Mouse (Mus musculus) ES-E14 (cell line): ENCODE measurements around the gene Acin1. TPM values are rescaled to one million over a fixed set of nuclear protein-coding genes. Genes with fewer than 3 reads are reported as not detected.

Source experiments
- DNase-seq: peaks from one replicate; pipeline ENCODE4 v3.0.0-alpha.2; 2013; ENCODE audit warnings: low read depth, low spot score
- H3K27ac ChIP-seq: 2 replicates; pipeline ENCODE4 v1.5.1; 2012; ENCODE audit warnings: low read depth, mild to moderate bottlenecking, low read length, moderate library complexity, mixed read lengths; ENCODE audit not compliant: poor library complexity, insufficient read depth, severe bottlenecking
- H3K36me3 ChIP-seq: 2 replicates; pipeline ENCODE4 v1.6.1; 2012; ENCODE audit warnings: mild to moderate bottlenecking, low read length, moderate library complexity, mixed read lengths; ENCODE audit not compliant: control insufficient read depth, poor library complexity, insufficient read depth, severe bottlenecking
- H3K4me1 ChIP-seq, 2 experiments: fragments of 150-350 bp in 1 of 2; sonication (generic) in 1 of 2; 2 replicates each; pipeline ENCODE4 v1.6.1; 2012; ENCODE audit warnings: low read length in 2 of 2, mild to moderate bottlenecking in 1 of 2, mixed read lengths in 1 of 2; ENCODE audit not compliant: control insufficient read depth in 2 of 2, insufficient read depth in 2 of 2, poor library complexity in 1 of 2
- H3K4me3 ChIP-seq, 2 experiments: fragments of 150-350 bp in 1 of 2; sonication (generic) in 1 of 2; 2 replicates each; pipeline ENCODE4 v1.5.1; 2012; ENCODE audit warnings: low read length in 2 of 2, low read depth in 1 of 2, mild to moderate bottlenecking in 1 of 2, mixed read lengths in 1 of 2; ENCODE audit not compliant: insufficient read depth in 1 of 2, poor library complexity in 1 of 2, severe bottlenecking in 1 of 2
- H3K9ac ChIP-seq: 2 replicates; pipeline ENCODE4 v1.6.1; 2012; ENCODE audit warnings: low read depth, mild to moderate bottlenecking, low read length, mixed read lengths; ENCODE audit not compliant: poor library complexity, insufficient read depth, severe bottlenecking
- H3K9me3 ChIP-seq: fragments of 150-350 bp; sonication (generic); 2 replicates; pipeline ENCODE4 v1.6.1; 2012; ENCODE audit warnings: low read depth, mild to moderate bottlenecking, low read length; ENCODE audit not compliant: control insufficient read depth, insufficient read depth
- CHD2 ChIP-seq: IDR thresholded peaks from 2 replicates; pipeline ENCODE4 v1.6.1; 2014; ENCODE audit warnings: mild to moderate bottlenecking, low read depth, low read length, inconsistent platforms
- HCFC1 ChIP-seq: IDR thresholded peaks from 2 replicates; pipeline ENCODE4 v1.6.1; 2012; ENCODE audit warnings: low read length, inconsistent platforms, borderline replicate concordance; ENCODE audit not compliant: insufficient read depth
- MAFK ChIP-seq: IDR thresholded peaks from 2 replicates; pipeline ENCODE4 v1.6.1; 2014; ENCODE audit warnings: mild to moderate bottlenecking, low read depth, low read length, inconsistent platforms; ENCODE audit not compliant: insufficient read depth
- ZC3H11A ChIP-seq: IDR thresholded peaks from 2 replicates; pipeline ENCODE4 v1.6.1; 2012; ENCODE audit warnings: low read depth, mild to moderate bottlenecking, inconsistent platforms, low read length, borderline replicate concordance
- ZNF384 ChIP-seq: IDR thresholded peaks from 2 replicates; pipeline ENCODE4 v1.6.1; 2012; ENCODE audit warnings: low read depth, low read length, inconsistent platforms
- in situ Hi-C, 2 experiments: fragments of 600-800 bp; cut with MboI; formaldehyde crosslinking; loops; one replicate each; pipeline ENCODE4 v1.15.1; 2025; ENCODE audit warnings: low sequenced_read_pairs in 2 of 2, inconsistent platforms in 1 of 2; ENCODE audit not compliant: unreplicated experiment in 2 of 2
- total RNA-seq: library from RNA; depleted of rRNA; stranded (reverse); fragments of 300-350 nt; gene quantifications from 2 replicates; pipeline ENCODE4 v1.2.3, GENCODE M21; 2012

Gene Acin1
- total RNA-seq, 1 experiment, result 121 TPM

DNA sequence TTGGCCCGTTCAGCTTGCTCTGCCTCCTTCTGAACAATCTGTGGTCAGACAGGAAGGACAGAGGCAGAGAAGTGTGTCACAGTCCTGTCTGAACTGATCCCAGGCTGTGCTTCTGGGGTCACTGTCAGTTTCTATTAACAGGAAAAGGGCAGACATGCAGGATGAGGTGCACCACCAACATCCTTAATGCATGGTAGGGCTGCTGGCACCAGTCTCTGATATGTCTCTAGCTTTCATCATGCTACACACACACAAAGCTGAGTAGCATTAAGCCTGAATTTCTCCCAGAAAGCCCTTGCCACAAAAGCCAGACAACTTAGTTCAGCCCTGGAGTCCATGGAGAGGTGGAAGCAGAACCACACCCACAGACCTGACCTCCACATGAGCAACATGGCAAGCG lies 43.7 kb downstream of the Acin1 start:
- Histone ChIP-seq H3K27ac (no peak overlapping the region), H3K4me1 (peaks cover 0 to 12% of the 10 kb centered on the region in 2 experiments; a peak in 2 of 4 replicates), H3K36me3 (peaks cover 52% of the 10 kb centered on the region), H3K4me3 (no peak overlapping the region), H3K9ac (no peak overlapping the region), H3K9me3 (no peaks in the 10 kb centered on the region)
- TF ChIP-seq ZNF384 (no peak), HCFC1 (no peak), ZC3H11A (no peak), CHD2 (no peak), MAFK (no peak)
- in situ Hi-C loops, result loop anchor here in 1 of 2 experiments (25.0 kb wide), 1 partner anchor 581 kb away; no protein-coding TSS in a partner anchor
- no peak for DNase-seq

DNA sequence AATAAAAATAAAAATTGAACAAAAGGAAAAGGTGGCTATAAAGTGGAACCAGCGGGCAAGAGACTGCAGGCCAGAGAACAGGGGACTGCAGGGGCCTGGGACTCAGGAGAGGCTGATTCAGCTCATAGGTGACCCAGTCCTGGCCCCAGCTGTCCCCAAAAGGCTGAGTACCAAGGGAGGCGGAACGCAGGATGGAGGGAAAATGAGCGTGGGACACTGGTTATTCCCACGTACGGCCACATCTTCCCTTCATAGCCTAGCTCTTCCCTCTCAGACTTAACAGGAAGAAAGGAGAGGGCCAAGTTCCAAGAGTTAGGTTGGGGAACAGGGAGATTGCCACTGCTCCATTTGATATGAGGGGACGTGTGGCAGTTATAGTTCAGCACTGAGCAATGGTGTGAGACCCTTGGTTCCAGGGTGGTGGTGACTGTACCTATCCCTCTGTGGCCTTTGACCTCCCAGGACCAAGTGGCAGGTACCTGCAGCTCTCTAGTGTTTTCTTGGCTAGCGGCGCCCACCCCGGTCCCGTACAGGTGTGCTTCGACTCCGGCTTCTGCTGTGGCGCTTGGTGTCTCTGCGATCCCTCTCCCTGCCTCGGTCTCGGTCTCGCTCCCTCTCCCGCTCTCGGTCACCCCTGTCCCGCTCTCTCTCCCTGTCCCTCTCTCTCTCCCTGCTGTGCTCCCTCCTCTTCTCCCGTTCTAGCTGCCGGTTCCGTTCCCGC lies 44.3 kb downstream of the Acin1 start:
- DNase-seq, result no peak
- in situ Hi-C loops, result loop anchor here in 1 of 2 experiments (25.0 kb wide), 1 partner anchor 580 kb away; no protein-coding TSS in a partner anchor
- H3K36me3 ChIP-seq, result peaks cover 49% of the 10 kb centered on the region
- peaks cover 0 to 12% of the 10 kb centered on the region in 2 experiments; a peak in 2 of 4 replicates for H3K4me1 ChIP-seq
- H3K9ac ChIP-seq, result no peak overlapping the region
- TF ChIP-seq CHD2, result no peak
- H3K4me3 ChIP-seq, result no peak overlapping the region
- no peaks in the 10 kb centered on the region for H3K9me3 ChIP-seq
- H3K27ac ChIP-seq, result no peak overlapping the region

DNA sequence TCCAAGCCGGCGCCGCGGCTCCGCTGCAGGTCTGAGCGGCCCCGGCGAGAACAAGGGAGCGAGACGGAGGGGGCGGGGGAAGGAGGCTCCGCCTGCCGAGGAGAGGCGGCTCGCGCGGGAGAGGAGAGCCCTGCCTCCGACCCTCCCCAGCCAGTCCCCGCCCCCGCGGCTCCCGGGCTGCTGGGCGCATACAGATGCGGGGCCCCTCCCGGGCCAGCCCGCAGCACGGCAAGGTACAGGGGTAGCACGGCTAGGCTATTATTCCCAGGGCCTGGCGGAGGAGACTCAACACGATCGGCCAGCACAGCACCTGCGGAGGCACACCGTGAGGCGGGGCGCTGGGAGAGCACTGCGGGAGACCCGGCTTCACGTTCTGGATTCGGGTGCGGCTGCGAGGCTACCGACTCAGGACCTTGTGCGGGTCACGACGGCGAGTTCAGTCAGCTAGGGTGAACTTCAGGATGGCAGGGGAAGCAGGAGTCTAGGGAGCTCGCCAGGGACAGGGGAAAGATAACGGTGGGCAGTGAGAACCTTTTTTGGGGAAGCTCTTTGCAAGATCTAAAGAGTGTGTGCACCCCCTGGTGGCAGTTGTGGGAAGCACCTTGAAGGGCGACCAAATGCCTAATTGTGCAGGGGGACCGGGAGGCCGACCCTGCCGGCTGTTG lies 45.3 kb downstream of the Acin1 start, which contains the start of gene Cdh24:
TSS of gene Cdh24 (minus strand) at position 60 of the 665 bp plus-strand sequence.
- Histone ChIP-seq H3K9me3 (no peaks in the 10 kb centered on the region), H3K36me3 (peaks cover 42% of the 10 kb centered on the region), H3K4me1 (peaks cover 0 to 15% of the 10 kb centered on the region in 2 experiments; a peak in 2 of 4 replicates), H3K27ac (no peak within 1 kb of the TSS), H3K9ac (peak within 1 kb of the TSS; percentile 86), H3K4me3 (peak within 1 kb of the TSS; percentile 84 to 92)
- peak; percentile 86 for DNase-seq
- in situ Hi-C loops, result loop anchor here in 1 of 2 experiments (25.0 kb wide), 1 partner anchor 579 kb away; no protein-coding TSS in a partner anchor
- TF ChIP-seq ZC3H11A (0 out of 2 replicates have a peak, but pooled peaks have one; percentile 9), ZNF384 (no peak), HCFC1 (0 out of 2 replicates have a peak, but pooled peaks have one; percentile 12)

GRCm38 (mm10) chr14:54640946-54641304 lies 45.8 kb downstream of the Acin1 start, which contains the start of gene Gm17606:
TSS of gene Gm17606 (plus strand) at chr14:54640952.
- TF ChIP-seq ZC3H11A (no peak), CHD2 (no peak), ZNF384 (no peak), HCFC1 (no peak), MAFK (no peak)
- no peak for DNase-seq
- Histone ChIP-seq H3K9ac (peak within 1 kb of the TSS; percentile 86), H3K27ac (no peak within 1 kb of the TSS), H3K4me1 (peaks cover 0 to 19% of the 10 kb centered on the region in 2 experiments; a peak in 2 of 4 replicates), H3K9me3 (no peaks in the 10 kb centered on the region), H3K36me3 (peaks cover 36% of the 10 kb centered on the region), H3K4me3 (peak within 1 kb of the TSS; percentile 84 to 92)
- in situ Hi-C loops, result loop anchor here in 1 of 2 experiments (25.0 kb wide), 1 partner anchor 579 kb away; no protein-coding TSS in a partner anchor
